Mouse (Mus musculus) G1E-ER4 (cell line): ENCODE data around the gene Gm3526. TPM values are rescaled to one million over a fixed set of nuclear protein-coding genes. Genes with fewer than 3 reads are reported as not detected.
"Not testable (repeated sequence)": the region's sequence is repeated elsewhere in the genome, so short reads cannot be mapped to it uniquely, and the experiment has no call there.

Experiments used
- GATA1 ChIP-seq: IDR thresholded peaks from one replicate; pipeline ENCODE4 v1.8.0; 2012; ENCODE audit warnings: low read length, inconsistent platforms
- polyA plus RNA-seq: library from polyadenylated mRNA; stranded (reverse); fragments of >175 nt; gene quantifications from 2 replicates; pipeline ENCODE4 v1.2.3, GENCODE M21; 2012

The Gm3526 gene
- polyA plus RNA-seq = not detected in 2 replicates

GRCm38 (mm10) chr14:5260480-5260879, at the start of gene Gm3526:
TSS of gene Gm3526 (minus strand) at chr14:5260580.
- TF ChIP-seq GATA1 = not testable (repeated sequence)

Other genes starting within 250 kb of the Gm3526 start
- gene Gm3298, start 244.7 kb downstream of the Gm3526 start, polyA plus RNA-seq = not detected in 2 replicates
- gene 4930555G01Rik, start 210.0 kb downstream of the Gm3526 start, polyA plus RNA-seq = not detected in 2 replicates
- not detected in 2 replicates for gene Gm8281, start 189.5 kb downstream of the Gm3526 start, polyA plus RNA-seq
- gene Gm8279, start 129.1 kb downstream of the Gm3526 start, polyA plus RNA-seq = not detected in 2 replicates
- not detected in 2 replicates for gene Gm3317, start 96.0 kb downstream of the Gm3526 start, polyA plus RNA-seq
- gene Gm8271, start 74.8 kb downstream of the Gm3526 start, polyA plus RNA-seq = not detected in 2 replicates
- gene Gm3542, start 74.3 kb upstream of the Gm3526 start, polyA plus RNA-seq = not detected in 2 replicates
- not detected in 2 replicates for gene Gm3500, start 128.5 kb upstream of the Gm3526 start, polyA plus RNA-seq
- not detected in 2 replicates for gene Gm3194, start 194.9 kb upstream of the Gm3526 start, polyA plus RNA-seq
- not detected in 2 replicates for gene Gm8246, start 217.2 kb upstream of the Gm3526 start, polyA plus RNA-seq
- not detected in 2 replicates for gene Gm3187, start 223.6 kb upstream of the Gm3526 start, polyA plus RNA-seq
- gene Gm3488, start 241.1 kb upstream of the Gm3526 start, polyA plus RNA-seq = not detected in 2 replicates